Mouse (Mus musculus) G1E (cell line): ENCODE results near the gene Pan3.

Source experiments
- CTCF ChIP-seq: IDR thresholded peaks from 2 replicates; pipeline ENCODE4 v1.5.1; 2012; ENCODE audit warnings: low read depth, low read length, inconsistent platforms, mixed read lengths
- GATA1 ChIP-seq: IDR thresholded peaks from 2 replicates; pipeline ENCODE4 v1.6.1; 2012; ENCODE audit warnings: borderline replicate concordance, low read length, inconsistent platforms, mixed read lengths
- GATA2 ChIP-seq: IDR thresholded peaks from 2 replicates; pipeline ENCODE4 v1.6.1; 2012; ENCODE audit warnings: low read depth, low read length, inconsistent platforms, borderline replicate concordance

- no peak for TF ChIP-seq CTCF
- no peak for TF ChIP-seq GATA2
- TF ChIP-seq GATA1: no peak
These were observed 5.3 kb downstream of the Pan3 start for GRCm38 (mm10) chr5:147435224-147435623.
